Mouse (Mus musculus) embryo, embryonic 11.5 days (tissue): Measurements from ENCODE around the gene Ergic1.

Source experiments
- DNase-seq: peaks from one replicate; pipeline ENCODE4 v3.0.0-alpha.2; 2012; ENCODE audit warnings: low read depth, low spot score

Gene Ergic1

DNA sequence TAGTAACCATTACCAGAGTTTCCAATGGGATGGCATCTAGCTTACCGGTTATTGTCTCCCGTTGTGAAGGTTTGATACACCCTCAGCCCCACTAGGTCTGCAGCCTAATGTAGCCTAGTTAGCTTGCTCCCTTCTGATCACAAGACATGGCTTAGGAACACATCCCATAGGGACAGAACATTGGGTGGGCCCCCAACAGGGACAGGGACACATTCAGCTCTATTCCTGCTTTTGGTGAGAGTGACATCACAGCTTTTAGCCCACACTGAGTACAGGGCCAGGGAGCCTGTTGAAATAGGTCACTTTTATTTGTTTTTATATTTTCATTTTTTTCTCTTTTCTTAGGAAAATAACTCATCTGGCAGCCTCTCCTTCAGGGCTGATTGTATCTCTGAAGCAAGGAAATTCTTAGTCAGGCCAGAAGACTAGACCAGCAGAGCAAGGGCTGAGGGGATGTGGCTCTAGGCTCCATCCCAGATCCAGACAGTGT, 64.3 kb downstream of the Ergic1 start:
- no peak for DNase-seq

- DNase-seq = no peak
Measured at GRCm38 (mm10) chr17:26628479-26628878, 67.2 kb downstream of the Ergic1 start.

GRCm38 (mm10) chr17:26628936-26629335, 67.6 kb downstream of the Ergic1 start:
- no peak for DNase-seq

GRCm38 (mm10) chr17:26631811-26632327, 70.6 kb downstream of the Ergic1 start:
- no peak for DNase-seq

- no peak for DNase-seq
Measured at GRCm38 (mm10) chr17:26633186-26633585, 71.9 kb downstream of the Ergic1 start.

GRCm38 (mm10) chr17:26633926-26634325, 72.6 kb downstream of the Ergic1 start:
- no peak for DNase-seq

- no peak for DNase-seq
Measured at GRCm38 (mm10) chr17:26634539-26634938, 73.2 kb downstream of the Ergic1 start.

DNA sequence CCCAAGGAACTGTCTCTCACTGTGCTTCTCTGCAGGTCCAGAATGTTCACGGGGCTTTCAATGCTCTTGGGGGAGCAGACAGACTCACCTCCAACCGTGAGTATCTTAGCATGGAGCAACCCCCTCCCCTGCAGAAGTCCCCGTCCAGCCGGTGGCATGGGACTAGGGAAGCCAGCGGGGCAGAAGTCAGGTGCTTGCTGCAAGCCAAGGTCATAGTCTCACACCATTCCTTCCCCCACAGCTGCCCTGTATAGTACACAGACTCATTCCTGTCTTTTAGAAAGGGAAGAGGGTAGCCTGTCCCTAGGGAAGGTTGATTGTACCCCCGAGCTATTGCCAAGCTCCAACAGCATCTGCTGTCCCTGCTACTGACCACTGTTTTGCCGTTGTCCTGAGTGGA, 74.7 kb downstream of the Ergic1 start:
- no peak for DNase-seq

DNA sequence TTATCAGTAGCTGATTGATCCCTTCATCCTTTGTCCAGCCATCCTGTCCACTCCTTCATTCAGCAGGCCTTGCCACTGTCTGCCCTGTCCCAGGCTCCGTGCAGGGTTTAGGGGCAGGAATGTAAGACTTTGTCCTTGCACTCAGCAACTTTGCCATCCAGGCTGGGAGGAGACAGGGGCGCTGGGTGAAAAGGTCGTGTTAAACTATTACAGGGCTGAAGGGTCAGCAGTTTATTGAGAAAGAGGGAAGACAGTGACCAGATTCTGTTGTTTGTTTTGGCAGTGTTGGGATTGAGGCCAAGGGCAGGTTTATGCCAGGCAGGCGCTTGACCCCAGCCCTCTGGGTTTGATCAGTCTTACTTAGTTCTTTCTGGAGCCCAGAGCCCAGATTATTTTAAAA, 76.6 kb downstream of the Ergic1 start:
- no peak for DNase-seq

DNA sequence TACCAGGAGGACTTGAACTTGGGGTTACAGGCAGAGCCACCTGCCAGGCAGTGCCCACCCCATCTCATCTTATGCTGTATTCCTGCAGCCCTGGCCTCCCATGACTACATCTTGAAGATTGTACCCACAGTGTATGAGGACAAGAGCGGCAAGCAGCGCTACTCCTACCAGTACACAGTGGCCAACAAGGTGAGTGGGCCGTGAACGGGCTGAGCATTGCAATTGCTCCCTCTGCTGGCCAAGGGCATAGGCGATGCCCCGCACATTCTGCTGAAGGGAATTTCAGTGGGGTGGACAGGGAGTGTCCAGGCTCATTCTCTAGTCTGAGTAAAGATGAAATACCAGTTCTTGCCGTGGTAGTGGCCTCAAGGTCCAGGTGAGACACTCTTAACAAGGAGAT, 77.4 kb downstream of the Ergic1 start:
- peak; percentile 50 for DNase-seq

DNA sequence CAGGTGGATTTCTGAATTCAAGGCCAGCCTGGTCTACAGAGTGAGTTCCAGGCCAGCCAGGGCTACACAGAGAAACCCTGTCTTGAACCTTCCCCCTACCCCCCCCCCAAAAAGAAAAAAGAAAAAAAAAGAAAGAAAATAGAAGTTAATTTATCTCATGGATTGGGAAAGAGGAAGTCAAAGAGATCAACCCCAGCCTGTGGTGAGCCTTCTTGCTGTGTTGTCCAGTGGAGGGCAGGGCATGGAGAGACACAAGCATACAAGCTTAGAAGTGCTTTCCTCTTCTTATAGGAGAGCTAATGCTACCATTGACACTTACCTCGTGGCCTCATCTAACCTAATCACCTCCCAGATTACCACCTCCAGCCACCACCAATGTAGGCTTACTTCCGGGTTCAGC, 78.5 kb downstream of the Ergic1 start:
- no peak for DNase-seq

DNA sequence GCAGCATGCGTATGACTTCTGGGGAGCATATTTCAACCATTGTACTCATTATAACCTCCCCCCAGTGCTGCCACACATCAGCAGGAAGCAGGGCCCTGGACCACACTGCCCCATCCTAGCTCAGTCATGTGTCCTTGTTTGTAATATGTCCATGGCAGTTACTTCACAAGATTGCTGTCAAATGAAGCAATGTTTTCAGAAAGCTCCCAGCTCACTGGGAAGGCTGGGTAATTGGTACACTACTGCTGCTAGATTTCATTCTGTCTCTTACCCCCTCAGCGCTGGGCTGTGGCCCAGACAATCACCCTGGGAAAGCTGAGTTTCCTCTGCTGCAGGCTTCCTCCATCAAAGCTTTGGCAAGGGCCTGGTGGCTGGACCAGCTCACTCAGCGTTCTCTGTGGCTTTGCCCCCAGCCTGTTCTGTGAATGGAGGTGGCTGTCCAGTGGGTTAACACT, 79.0 kb downstream of the Ergic1 start:
- DNase-seq = no peak

DNA sequence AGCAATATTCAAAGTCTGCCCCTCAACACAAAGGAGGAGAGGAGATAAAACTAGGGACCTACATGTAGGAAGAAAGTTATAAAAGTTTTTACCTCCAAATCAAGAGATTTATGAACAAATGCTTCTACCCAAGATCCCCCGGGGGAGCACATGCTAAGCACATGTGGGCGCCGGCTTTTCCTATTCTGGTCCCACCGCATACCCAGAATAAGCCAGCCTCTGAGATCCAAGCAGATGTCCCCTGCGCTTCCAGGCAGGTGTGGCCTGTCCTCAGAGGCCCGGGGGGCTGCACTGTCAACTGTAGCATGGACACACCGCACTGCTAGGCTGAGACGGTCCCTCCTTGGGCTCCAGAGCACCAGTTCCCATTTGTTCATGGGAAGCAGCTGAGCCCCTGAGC, 82.2 kb downstream of the Ergic1 start:
- no peak for DNase-seq

GRCm38 (mm10) chr17:26643993-26644392, 82.7 kb downstream of the Ergic1 start:
- no peak for DNase-seq

- no peak for DNase-seq
Measured at GRCm38 (mm10) chr17:26644509-26645410, 83.5 kb downstream of the Ergic1 start.

- DNase-seq = no peak
Measured at GRCm38 (mm10) chr17:26645411-26645854, 84.1 kb downstream of the Ergic1 start.

DNA sequence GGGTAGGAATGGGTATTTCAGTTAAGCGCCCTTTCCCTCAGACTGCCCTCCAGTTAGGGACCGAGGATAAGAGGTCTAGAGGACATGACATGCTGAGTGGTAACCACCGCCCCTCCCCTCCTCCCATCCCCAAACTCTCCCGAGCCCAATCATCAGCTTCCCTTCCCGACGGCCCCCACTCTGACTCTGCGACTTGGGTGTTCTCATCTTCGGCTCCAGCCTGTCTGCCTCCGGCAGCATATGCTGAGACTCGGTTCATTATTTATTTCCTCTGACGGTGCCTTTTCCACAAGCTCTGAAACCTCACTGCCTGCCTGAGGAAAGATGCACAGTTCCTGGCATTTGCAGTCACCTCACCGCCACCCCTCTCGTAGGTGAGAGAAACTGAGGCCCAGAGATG, 86.0 kb downstream of the Ergic1 start:
- DNase-seq = no peak

DNA sequence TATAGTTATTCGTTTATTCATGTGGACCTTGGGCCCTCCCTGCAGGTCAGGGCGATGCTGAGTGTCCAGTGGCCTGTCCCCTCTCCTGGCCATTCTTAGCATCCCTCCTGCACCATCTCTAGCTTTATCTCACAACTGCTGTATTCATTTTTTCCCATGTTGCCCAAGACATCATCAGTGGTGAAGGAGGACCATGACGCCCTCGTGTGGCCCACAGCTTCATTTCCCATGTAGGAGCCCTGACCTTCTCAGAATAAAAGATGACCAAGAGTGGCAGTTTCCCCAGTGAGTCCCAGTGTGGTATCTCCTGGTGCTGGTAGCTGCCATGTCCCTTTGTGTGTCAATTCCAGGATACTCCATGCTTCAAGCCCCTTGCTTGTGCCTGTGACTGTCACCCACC, 88.3 kb downstream of the Ergic1 start:
- no peak for DNase-seq

DNA sequence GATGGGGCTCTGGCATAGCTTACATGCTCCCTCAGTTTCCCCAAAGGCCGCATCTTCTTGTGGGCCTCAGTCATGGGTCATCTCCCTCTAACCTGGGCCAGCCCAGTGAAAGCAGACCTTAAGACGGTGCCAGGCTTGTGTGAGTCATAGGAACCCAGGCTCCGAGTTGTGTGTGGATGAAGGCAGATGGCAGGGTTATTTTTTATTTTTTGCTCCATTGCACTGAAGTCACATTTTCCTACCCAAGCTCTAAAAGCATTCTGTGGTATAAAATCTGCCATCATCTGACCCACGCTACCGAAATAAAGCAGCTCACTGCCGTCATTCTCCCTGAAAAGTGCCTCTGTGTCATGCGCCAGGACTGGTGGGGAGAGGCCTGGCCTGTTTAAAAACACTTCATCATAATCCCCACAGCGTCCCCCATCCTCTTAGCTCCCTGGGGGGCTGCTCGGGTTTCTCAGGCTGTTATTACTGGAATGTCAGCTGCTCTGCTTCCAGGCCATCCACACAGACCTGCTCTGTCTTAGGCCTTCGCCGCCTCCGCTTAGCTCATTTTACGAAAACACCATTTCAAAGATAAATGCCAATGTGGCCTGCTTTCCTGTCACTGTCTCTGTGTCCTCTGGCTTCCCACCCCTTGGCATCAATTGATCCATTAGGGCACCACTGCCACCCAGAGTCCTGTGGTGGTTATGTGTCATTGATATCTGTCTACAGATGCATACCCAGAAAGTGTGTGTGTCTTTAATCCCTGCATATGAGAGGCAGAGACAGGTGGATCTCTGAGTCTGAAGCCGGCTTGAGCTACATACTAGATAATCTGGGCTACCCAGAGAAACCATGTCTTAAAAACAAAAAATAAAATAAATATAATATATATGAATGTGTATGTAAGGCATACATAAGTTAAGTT, 89.4 kb downstream of the Ergic1 start:
- no peak for DNase-seq

DNA sequence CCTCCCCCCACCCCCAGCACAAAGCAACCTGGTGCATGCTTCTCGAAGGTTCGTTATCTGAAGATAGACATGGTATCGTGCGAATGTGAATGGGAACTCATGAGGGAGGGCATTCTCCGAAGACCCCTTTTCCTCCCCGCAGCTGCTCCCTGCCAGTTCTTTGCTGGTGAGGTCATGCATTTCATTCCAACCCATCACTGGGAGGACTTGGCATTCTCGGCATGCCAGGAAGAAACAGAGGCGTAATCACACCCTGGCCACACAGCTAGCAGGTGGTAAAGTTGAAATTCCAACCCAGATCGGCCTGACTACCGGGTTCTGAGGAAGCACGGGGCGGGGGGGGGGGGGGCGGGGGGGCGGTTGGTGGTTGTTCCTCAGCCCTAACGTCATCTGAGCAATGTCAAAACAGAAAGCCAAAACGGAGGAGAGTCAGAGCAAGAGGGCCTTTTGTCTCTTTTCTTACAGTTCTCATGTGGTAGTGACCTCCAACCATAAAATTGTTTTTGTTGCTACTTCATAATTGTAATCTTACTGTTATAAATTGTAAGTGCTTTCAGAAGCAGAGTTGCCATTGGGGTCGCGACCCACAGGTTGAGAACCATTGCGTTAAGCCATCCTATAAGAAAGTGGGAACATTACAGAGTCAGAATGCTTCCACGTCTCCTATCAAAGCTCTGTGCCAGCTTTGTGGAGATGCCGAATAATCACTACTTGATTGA, 97.7 kb downstream of the Ergic1 start:
- no peak for DNase-seq

DNA sequence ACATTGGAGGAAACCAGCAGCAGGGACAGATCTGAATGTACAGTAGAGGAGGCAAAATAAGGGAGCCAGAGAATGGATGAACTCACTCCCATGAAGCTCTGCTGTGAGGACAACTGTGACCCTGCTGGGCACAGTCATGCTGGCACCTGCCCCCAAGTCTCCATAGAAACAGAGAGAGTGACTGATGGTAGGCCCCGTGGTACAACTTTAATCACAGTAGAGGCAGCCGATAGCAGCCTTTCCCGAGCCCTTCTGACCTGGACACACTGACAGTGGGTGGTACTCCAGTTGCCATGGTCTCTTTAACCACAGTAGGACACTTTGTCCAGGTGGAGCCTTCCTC, 98.3 kb downstream of the Ergic1 start:
- DNase-seq = no peak
